Mouse (Mus musculus) left cerebral cortex, adult 8-10 months (tissue): ENCODE results near the gene Vmn2r69. TPM values are rescaled to one million over a fixed set of nuclear protein-coding genes. Genes with fewer than 3 reads are reported as not detected.

Source experiments
- DNase-seq, 2 experiments: peaks; one replicate each; pipeline ENCODE4 v3.0.0; 2022; ENCODE audit warnings: low spot score in 2 of 2
- total RNA-seq, 4 experiments: library from RNA; stranded (reverse); gene quantifications; 2 replicates each; pipeline ENCODE4 v1.2.4; 2022

Gene Vmn2r69
- total RNA-seq: not detected

GRCm38 (mm10) chr7:85415820-85416219 lies at the start of gene Vmn2r69:
Gene Vmn2r69 (minus strand): TSS chr7:85415920.
- DNase-seq: no peak

Other genes starting within 250 kb of the Vmn2r69 start
- gene Vmn2r68, start 178.1 kb downstream of the Vmn2r69 start, total RNA-seq: not detected
- not detected for gene Vmn2r71, start 147.2 kb upstream of the Vmn2r69 start, total RNA-seq
- gene Vmn2r70, start 153.3 kb upstream of the Vmn2r69 start, total RNA-seq: not detected